Mouse (Mus musculus): ENCODE data around the gene Cldn4.
A peak's percentile ranks its signal among the peaks of the same experiment; 100 is the strongest.
"Not testable (repeated sequence)": the region's sequence is repeated elsewhere in the genome, so short reads cannot be mapped to it uniquely, and the experiment has no call there.

Cldn4 gene

GRCm38 (mm10) chr5:134946857-134947255 is at the start of gene Cldn4:
Gene Cldn4 (minus strand): TSS chr5:134946934.
- DNase-seq = peak; percentile 74

GRCm38 (mm10) chr5:134992566-134992965 is 45.8 kb upstream of the Cldn4 start:
- peak; percentile 47 for DNase-seq

- DNase-seq = no peak
These were observed 43.0 kb upstream of the Cldn4 start for GRCm38 (mm10) chr5:134989741-134990140.

GRCm38 (mm10) chr5:134989166-134989565 is 42.4 kb upstream of the Cldn4 start:
- no peak for DNase-seq

GRCm38 (mm10) chr5:134986298-134987268 is 39.8 kb upstream of the Cldn4 start:
- no peak for DNase-seq

GRCm38 (mm10) chr5:134985633-134986297 is 39.0 kb upstream of the Cldn4 start, which contains the start of gene Cldn3:
Gene Cldn3 (plus strand): TSS chr5:134986214.
- DNase-seq = peak; percentile 88

- DNase-seq = no peak
These were observed 37.0 kb upstream of the Cldn4 start for GRCm38 (mm10) chr5:134983771-134984170.

- DNase-seq = no peak
These were observed 36.4 kb upstream of the Cldn4 start for GRCm38 (mm10) chr5:134983111-134983510.

- no peak for DNase-seq
These were observed 34.4 kb upstream of the Cldn4 start for GRCm38 (mm10) chr5:134981149-134981548.

GRCm38 (mm10) chr5:134977837-134978236 is 31.1 kb upstream of the Cldn4 start:
- no peak for DNase-seq

- no peak for DNase-seq
These were observed 30.0 kb upstream of the Cldn4 start for GRCm38 (mm10) chr5:134976577-134977250.

GRCm38 (mm10) chr5:134976164-134976563 is 29.4 kb upstream of the Cldn4 start:
- no peak for DNase-seq

GRCm38 (mm10) chr5:134974921-134975320 is 28.2 kb upstream of the Cldn4 start:
- no peak for DNase-seq

GRCm38 (mm10) chr5:134974294-134974693 is 27.6 kb upstream of the Cldn4 start:
- DNase-seq = no peak

GRCm38 (mm10) chr5:134973526-134973925 is 26.8 kb upstream of the Cldn4 start:
- DNase-seq = no peak

- DNase-seq = no peak
These were observed 26.3 kb upstream of the Cldn4 start for GRCm38 (mm10) chr5:134973081-134973480.

GRCm38 (mm10) chr5:134970671-134971070 is 23.9 kb upstream of the Cldn4 start:
- no peak for DNase-seq

GRCm38 (mm10) chr5:134967164-134967944 is 20.6 kb upstream of the Cldn4 start:
- no peak for DNase-seq

- peak; percentile 75 for DNase-seq
These were observed 19.4 kb upstream of the Cldn4 start for GRCm38 (mm10) chr5:134965852-134966821.

- peak; percentile 90 for DNase-seq
These were observed 18.7 kb upstream of the Cldn4 start for GRCm38 (mm10) chr5:134965473-134965851.

- not testable (repeated sequence) for DNase-seq
These were observed 17.9 kb upstream of the Cldn4 start for GRCm38 (mm10) chr5:134964655-134965054.

Measured in lung, postnatal 10 days (tissue).